Mouse (Mus musculus) CD4-positive, CD25-positive, alpha-beta regulatory T cell, adult 4 months (primary cell): ENCODE results near the gene Tsnax. TPM values are rescaled to one million over a fixed set of nuclear protein-coding genes. Genes with fewer than 3 reads are reported as not detected.

Source experiments
- ATAC-seq: one replicate; pipeline ENCODE4 v1.8.0; 2017
- polyA plus RNA-seq, 2 experiments: library from polyadenylated mRNA; unstranded; fragments of 100-300 nt; shearing (Covaris generic); gene quantifications; one replicate each; pipeline ENCODE4 v1.2.1; 2017

Tsnax gene
- 10 to 100 TPM; 68.3 to 82.6 TPM for polyA plus RNA-seq

- ATAC-seq, result peak; percentile 91
Measured at GRCm38 (mm10) chr8:125012695-125013627, at the start of gene Tsnax. TSS of gene Tsnax (plus strand) at chr8:125012997.

- no peak for ATAC-seq
Measured at GRCm38 (mm10) chr8:124963246-124963645, 49.6 kb upstream of the Tsnax start.

GRCm38 (mm10) chr8:124964966-124965365 lies 47.8 kb upstream of the Tsnax start:
- no peak for ATAC-seq

GRCm38 (mm10) chr8:124970312-124970933 lies 42.4 kb upstream of the Tsnax start:
- ATAC-seq, result no peak

- ATAC-seq, result no peak
Measured at GRCm38 (mm10) chr8:124973221-124973620, 39.6 kb upstream of the Tsnax start.

GRCm38 (mm10) chr8:124974254-124974653 lies 38.5 kb upstream of the Tsnax start:
- no peak for ATAC-seq

GRCm38 (mm10) chr8:124976211-124976610 lies 36.6 kb upstream of the Tsnax start:
- ATAC-seq, result no peak

GRCm38 (mm10) chr8:124978026-124978425 lies 34.8 kb upstream of the Tsnax start:
- no peak for ATAC-seq

- no peak for ATAC-seq
Measured at GRCm38 (mm10) chr8:124980036-124980435, 32.8 kb upstream of the Tsnax start.

GRCm38 (mm10) chr8:124980828-124981227 lies 32.0 kb upstream of the Tsnax start:
- no peak for ATAC-seq

- ATAC-seq, result peak; percentile 34
Measured at GRCm38 (mm10) chr8:124990923-124991667, 21.7 kb upstream of the Tsnax start.

GRCm38 (mm10) chr8:124991668-124991926 lies 21.2 kb upstream of the Tsnax start:
- no peak for ATAC-seq

- ATAC-seq, result no peak
Measured at GRCm38 (mm10) chr8:124995776-124996175, 17.0 kb upstream of the Tsnax start.

- no peak for ATAC-seq
Measured at GRCm38 (mm10) chr8:125024085-125024484, 11.3 kb downstream of the Tsnax start.

- no peak for ATAC-seq
Measured at GRCm38 (mm10) chr8:125027211-125027610, 14.4 kb downstream of the Tsnax start.

- ATAC-seq, result no peak
Measured at GRCm38 (mm10) chr8:125028841-125029240, 16.0 kb downstream of the Tsnax start.

GRCm38 (mm10) chr8:125031276-125031675 lies 18.5 kb downstream of the Tsnax start:
- ATAC-seq, result no peak

GRCm38 (mm10) chr8:125034669-125035068 lies 21.9 kb downstream of the Tsnax start:
- ATAC-seq, result peak; percentile 53

GRCm38 (mm10) chr8:125037081-125037480 lies 24.3 kb downstream of the Tsnax start:
- ATAC-seq, result no peak

- no peak for ATAC-seq
Measured at GRCm38 (mm10) chr8:125038731-125039130, 25.9 kb downstream of the Tsnax start.

- no peak for ATAC-seq
Measured at GRCm38 (mm10) chr8:125040587-125041375, 28.0 kb downstream of the Tsnax start.

GRCm38 (mm10) chr8:125041496-125041895 lies 28.7 kb downstream of the Tsnax start:
- no peak for ATAC-seq

GRCm38 (mm10) chr8:125043394-125043793 lies 30.6 kb downstream of the Tsnax start:
- ATAC-seq, result no peak
